In genomic region chr9:44733671-44734523, GRCm38 (mm10) we compare ENCODE assay signal across 8 mouse cellular contexts. TPM values are rescaled to one million over a fixed set of nuclear protein-coding genes. Genes with fewer than 3 reads are reported as not detected.
DNase-seq lines count a peak whose midpoint lies in the region; ATAC-seq and TF ChIP-seq lines count a peak whose summit lies in the region.

No protein-coding gene starts in this region.

- H3K27ac ChIP-seq in heart, postnatal 0 days (ENCODE audit: low read depth), result peak overlapping the region; percentile 80

- no peaks in the 10 kb centered on the region for H3K27me3 ChIP-seq in heart, postnatal 0 days (ENCODE audit: control insufficient read depth, insufficient read depth, low read length)

- H3K36me3 ChIP-seq in heart, postnatal 0 days (replicated peaks; ENCODE audit: control insufficient read depth, insufficient read depth, low read length), result no peaks in the 10 kb centered on the region; the same call in 1 of the 2 replicates

- DNase-seq in embryo, embryonic 9.5 days (ENCODE audit: extremely low spot score), result peak; percentile 59
- DNase-seq in embryo, embryonic 10.5 days (ENCODE audit: low spot score), result no peak
- DNase-seq in adrenal gland, adult 8-10 months, result peak; percentile 62
- DNase-seq in heart, postnatal 0 days (ENCODE audit: low spot score), result peak; percentile 57
- DNase-seq in kidney, postnatal 14 days, result peak; percentile 74
- DNase-seq in lung, postnatal 36 days, result peak; percentile 72
- peak; percentile 53 for DNase-seq in right cerebral cortex, postnatal 25 days

- peak overlapping the region; percentile 51 for H3K9ac ChIP-seq in heart, postnatal 0 days (replicated peaks; ENCODE audit: low read depth, low read length)

- WGBS in heart, postnatal 0 days, result 3% methylated on average over 79 of the region's 79 CpGs

- H3K4me2 ChIP-seq in heart, postnatal 0 days (ENCODE audit: low read depth, low read length), result peak overlapping the region; percentile 78

- no peaks in the 10 kb centered on the region for H3K9me3 ChIP-seq in heart, postnatal 0 days (replicated peaks; ENCODE audit: control insufficient read depth, low read length)

- H3K4me1 ChIP-seq in heart, postnatal 0 days (ENCODE audit: control insufficient read depth, insufficient read depth), result peaks cover 7% of the 10 kb centered on the region; the same call in 1 of the 2 replicates

- TF ChIP-seq CTCF in heart, postnatal 0 days (IDR thresholded peaks at IDR 0.05; ENCODE audit: low read depth), result no peak

- ATAC-seq in erythroid progenitor cell, adult 5-6 weeks (replicated peaks; ENCODE audit: low FRiP score, poor library complexity, severe bottlenecking), result 0 out of 2 replicates have a peak, but pooled peaks have one; percentile 24
- ATAC-seq in heart, postnatal 0 days (ENCODE audit: insufficient read depth, low read depth), result peak; percentile 47

- TF ChIP-seq EP300 in heart, postnatal 0 days (IDR thresholded peaks at IDR 0.05; ENCODE audit: low read depth), result no peak

- H3K4me3 ChIP-seq in heart, postnatal 0 days (ENCODE audit: low read depth, low read length), result peak overlapping the region; percentile 57

RNA-seq across cellular contexts. Expression of gene Phldb1, which starts 1.1 kb away (rescaled TPM):
- 10 to 100 TPM; 31.7 to 64.7 (median 48.5) TPM for total RNA-seq in adrenal gland, adult 8-10 months (2022)
- total RNA-seq in erythroid progenitor cell, adult 5-6 weeks (2015; ENCODE audit: low replicate concordance), result 3.8 TPM in 1 of 2 replicates, not detected in the other
- 0.26 and 4.4 TPM in 2 replicates for total RNA-seq in erythroid progenitor cell, adult 5-6 weeks (2017; ENCODE audit: low replicate concordance)
- 96.0 and 138 TPM in 2 replicates for total RNA-seq in heart, postnatal 0 days (2014; rRNA removed; ENCODE audit: low replicate concordance)
- 25.8 and 28.0 TPM in 2 replicates for polyA plus RNA-seq in heart, postnatal 0 days (2015; fragmentation: Nextera tagmentation; extraction: Ambion mirVana)

RNA-seq across cellular contexts. Expression of gene Arcn1, which starts 33.7 kb away (rescaled TPM):
- 100 to 1,000 TPM; 172 to 185 (median 176) TPM for total RNA-seq in adrenal gland, adult 8-10 months (2022)
- total RNA-seq in erythroid progenitor cell, adult 5-6 weeks (2015; ENCODE audit: low replicate concordance), result 64.6 and 68.1 TPM in 2 replicates
- total RNA-seq in erythroid progenitor cell, adult 5-6 weeks (2017; ENCODE audit: low replicate concordance), result 58.0 and 97.5 TPM in 2 replicates
- total RNA-seq in heart, postnatal 0 days (2014; rRNA removed; ENCODE audit: low replicate concordance), result 71.6 and 80.1 TPM in 2 replicates
- polyA plus RNA-seq in heart, postnatal 0 days (2015; fragmentation: Nextera tagmentation; extraction: Ambion mirVana), result 69.5 and 78.3 TPM in 2 replicates

RNA-seq across cellular contexts. Expression of gene Ift46, which starts 33.8 kb away (rescaled TPM):
- total RNA-seq in adrenal gland, adult 8-10 months (2022), result 100 to 1,000 TPM in 2 of 4 experiments, 10 to 100 TPM in 2; 77.7 to 116 (median 99.6) TPM
- total RNA-seq in erythroid progenitor cell, adult 5-6 weeks (2015; ENCODE audit: low replicate concordance), result 15.1 and 18.4 TPM in 2 replicates
- total RNA-seq in erythroid progenitor cell, adult 5-6 weeks (2017; ENCODE audit: low replicate concordance), result 4.7 and 18.2 TPM in 2 replicates
- total RNA-seq in heart, postnatal 0 days (2014; rRNA removed; ENCODE audit: low replicate concordance), result 10.0 and 41.0 TPM in 2 replicates
- 49.5 and 60.6 TPM in 2 replicates for polyA plus RNA-seq in heart, postnatal 0 days (2015; fragmentation: Nextera tagmentation; extraction: Ambion mirVana)

Comparison
In these comparisons a context has a peak if more than half of its experiments do, and no peak if none do; other contexts are left out.
1. RNA of gene Phldb1, which starts 1.1 kb away (total RNA-seq): 96.0 to 138 TPM in heart, postnatal 0 days and 31.7 to 64.7 TPM in adrenal gland, adult 8-10 months; 0.26 to 4.4 TPM in erythroid progenitor cell, adult 5-6 weeks; every median in the first group is over 4 times any median in the second.